Mouse (Mus musculus): ENCODE data around the gene Tenm4. TPM values are rescaled to one million over a fixed set of nuclear protein-coding genes. Genes with fewer than 3 reads are reported as not detected.

The Tenm4 gene
- polyA plus RNA-seq, 2 experiments, result 12.7 to 37.4 TPM

DNA sequence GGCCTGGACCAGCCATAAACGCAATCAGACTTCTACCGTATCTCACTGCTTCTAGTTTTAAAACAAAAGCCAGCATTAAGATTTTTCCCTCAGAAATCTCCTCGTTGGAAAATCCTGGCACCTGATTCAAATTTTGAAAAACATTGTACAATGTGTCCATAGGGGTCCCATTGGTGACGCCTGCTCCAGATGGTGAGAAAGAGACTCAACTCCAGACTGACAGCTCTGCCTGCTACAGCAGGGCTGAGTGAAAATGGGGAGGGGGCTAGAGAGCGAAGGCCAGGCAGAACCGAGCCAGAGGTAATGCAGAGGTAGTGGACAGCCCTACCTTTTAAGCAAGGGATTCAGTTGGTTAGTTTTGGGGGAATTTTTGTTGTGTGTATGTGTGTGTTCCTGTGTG, 589.2 kb downstream of the Tenm4 start:
- Histone ChIP-seq H3K9me3 (ENCODE audit: control insufficient read depth, low read length) (no peaks in the 10 kb centered on the region), H3K36me3 (ENCODE audit: control insufficient read depth, insufficient read depth, low read length) (no peaks in the 10 kb centered on the region), H3K4me1 (ENCODE audit: control insufficient read depth, insufficient read depth, low read length) (peaks cover 34% of the 10 kb centered on the region), H3K27ac (replicated peaks; ENCODE audit: low read depth, low read length) (no peak overlapping the region), H3K9ac (ENCODE audit: low read depth, low read length, severe bottlenecking) (no peak overlapping the region), H3K27me3 (ENCODE audit: control insufficient read depth, insufficient read depth, low read length) (no peaks in the 10 kb centered on the region), H3K4me2 (replicated peaks; ENCODE audit: low read depth, low read length, severe bottlenecking) (no peak overlapping the region), H3K4me3 (replicated peaks; ENCODE audit: low read length) (no peak overlapping the region)
- no peak for TF ChIP-seq POLR2A (IDR thresholded peaks at IDR 0.05; ENCODE audit: borderline replicate concordance, extremely low read depth, insufficient read depth, insufficient read length)
- no peak for DNase-seq (ENCODE audit: low spot score)
- 67% methylated on average over 6 of the region's 6 CpGs for WGBS
- no peak for ATAC-seq (ENCODE audit: low FRiP score, low read depth)

DNA sequence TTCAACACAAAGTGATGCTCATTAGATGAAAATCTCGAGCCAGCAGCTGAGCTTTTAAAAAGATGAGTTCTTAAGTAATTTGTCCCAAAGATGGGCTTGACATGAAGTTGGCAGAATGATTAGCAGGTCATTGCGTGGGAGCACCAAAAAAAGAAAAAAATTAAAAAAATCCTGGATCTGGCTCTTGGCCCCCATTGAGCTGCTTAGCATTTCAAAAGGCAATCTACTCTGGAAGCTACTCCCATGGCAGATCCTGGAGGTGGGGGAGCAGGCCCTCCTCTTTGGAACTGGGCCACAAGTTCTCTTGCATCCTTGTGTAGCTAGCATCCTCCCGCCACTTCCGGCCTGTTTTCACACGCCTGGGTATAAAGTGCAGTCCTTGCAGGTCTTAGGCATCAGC, 590.1 kb downstream of the Tenm4 start:
- Histone ChIP-seq H3K27me3 (ENCODE audit: control insufficient read depth, insufficient read depth, low read length) (no peaks in the 10 kb centered on the region), H3K4me2 (replicated peaks; ENCODE audit: low read depth, low read length, severe bottlenecking) (no peak overlapping the region), H3K9me3 (ENCODE audit: control insufficient read depth, low read length) (no peaks in the 10 kb centered on the region), H3K4me3 (replicated peaks; ENCODE audit: low read length) (no peak overlapping the region), H3K9ac (ENCODE audit: low read depth, low read length, severe bottlenecking) (no peak overlapping the region), H3K4me1 (ENCODE audit: control insufficient read depth, insufficient read depth, low read length) (peaks cover 33% of the 10 kb centered on the region), H3K36me3 (ENCODE audit: control insufficient read depth, insufficient read depth, low read length) (no peaks in the 10 kb centered on the region), H3K27ac (replicated peaks; ENCODE audit: low read depth, low read length) (no peak overlapping the region)
- TF ChIP-seq POLR2A (IDR thresholded peaks at IDR 0.05; ENCODE audit: borderline replicate concordance, extremely low read depth, insufficient read depth, insufficient read length), result no peak
- no peak for ATAC-seq (ENCODE audit: low FRiP score, low read depth)
- 79% methylated on average over 5 of the region's 5 CpGs for WGBS
- DNase-seq (ENCODE audit: low spot score), result no peak

DNA sequence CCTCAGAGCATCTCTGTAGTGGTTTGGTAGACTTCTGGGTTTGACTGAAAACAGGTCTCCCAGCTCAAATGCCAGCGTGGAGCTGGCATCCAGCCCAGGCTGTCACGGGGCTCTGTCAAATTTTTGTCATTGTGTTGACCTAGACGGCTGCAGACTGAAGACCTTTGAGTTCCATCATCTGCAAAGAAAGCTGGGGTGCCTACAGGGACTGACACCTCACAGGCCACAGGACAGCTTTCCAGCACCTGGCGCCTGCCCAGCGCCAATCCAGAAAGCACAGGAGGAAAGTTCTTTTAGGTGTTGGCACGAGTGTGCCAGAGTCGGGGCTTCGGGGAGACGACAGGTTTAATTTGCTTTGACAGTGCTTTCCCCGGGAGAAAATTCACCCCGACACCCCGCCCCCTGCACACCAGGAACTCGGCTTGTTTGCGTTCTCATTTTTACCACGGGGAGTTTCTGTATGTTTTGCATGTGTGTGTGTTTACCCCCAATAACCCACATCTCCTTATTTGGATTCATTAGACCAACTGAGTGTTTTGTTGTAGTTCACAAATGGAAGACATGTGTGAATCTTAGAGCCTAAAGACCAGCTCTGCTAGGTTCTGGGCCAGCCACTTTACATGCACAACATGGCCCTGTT, 594.4 kb downstream of the Tenm4 start:
- H3K36me3 ChIP-seq (ENCODE audit: control insufficient read depth, insufficient read depth, low read length), result no peaks in the 10 kb centered on the region
- WGBS, result 36% methylated on average over 15 of the region's 15 CpGs
- DNase-seq (ENCODE audit: low spot score) (no peak), ATAC-seq (ENCODE audit: low FRiP score, low read depth) (0 out of 2 replicates have a peak, but pooled peaks have one; percentile 21)
- H3K27me3 ChIP-seq (ENCODE audit: control insufficient read depth, insufficient read depth, low read length), result no peaks in the 10 kb centered on the region
- 0 out of 2 replicates have a peak overlapping the region, but pooled peaks have one; percentile 10 for H3K4me2 ChIP-seq (replicated peaks; ENCODE audit: low read depth, low read length, severe bottlenecking)
- H3K27ac ChIP-seq (replicated peaks; ENCODE audit: low read depth, low read length), result no peak overlapping the region
- peaks cover 5% of the 10 kb centered on the region; the same call in 1 of the 2 replicates for H3K9me3 ChIP-seq (ENCODE audit: control insufficient read depth, low read length)
- peaks cover 16% of the 10 kb centered on the region for H3K4me1 ChIP-seq (ENCODE audit: control insufficient read depth, insufficient read depth, low read length)
- no peak overlapping the region for H3K4me3 ChIP-seq (replicated peaks; ENCODE audit: low read length)
- H3K9ac ChIP-seq (ENCODE audit: low read depth, low read length, severe bottlenecking), result no peak overlapping the region
- no peak for TF ChIP-seq POLR2A (IDR thresholded peaks at IDR 0.05; ENCODE audit: borderline replicate concordance, extremely low read depth, insufficient read depth, insufficient read length)

DNA sequence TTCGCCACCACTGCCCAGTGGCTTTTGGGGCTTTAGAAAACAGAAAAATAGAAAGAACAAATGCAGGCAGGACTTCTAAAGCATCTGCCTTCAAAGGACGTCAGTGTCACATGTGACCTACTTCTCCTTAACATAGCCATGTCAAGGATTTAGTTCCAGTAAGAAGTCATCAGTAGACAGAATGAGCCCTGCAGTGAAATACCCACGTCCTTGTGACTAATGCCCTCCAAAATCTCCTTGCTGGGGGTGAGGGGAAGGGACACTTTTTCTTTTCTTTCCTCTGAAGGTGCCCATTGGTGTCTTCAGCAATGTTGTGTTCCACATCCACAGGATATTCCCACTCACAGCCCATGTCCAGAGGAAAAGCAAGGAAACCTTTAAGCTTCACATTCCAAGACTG, 596.0 kb downstream of the Tenm4 start:
- H3K4me2 ChIP-seq (replicated peaks; ENCODE audit: low read depth, low read length, severe bottlenecking), result no peak overlapping the region
- H3K27me3 ChIP-seq (ENCODE audit: control insufficient read depth, insufficient read depth, low read length), result no peaks in the 10 kb centered on the region
- ATAC-seq (ENCODE audit: low FRiP score, low read depth) (no peak), DNase-seq (ENCODE audit: low spot score) (no peak)
- WGBS, result 84% methylated on average over 3 of the region's 3 CpGs
- no peaks in the 10 kb centered on the region for H3K36me3 ChIP-seq (ENCODE audit: control insufficient read depth, insufficient read depth, low read length)
- H3K9ac ChIP-seq (ENCODE audit: low read depth, low read length, severe bottlenecking), result no peak overlapping the region
- H3K27ac ChIP-seq (replicated peaks; ENCODE audit: low read depth, low read length), result no peak overlapping the region
- peaks cover 16% of the 10 kb centered on the region for H3K4me1 ChIP-seq (ENCODE audit: control insufficient read depth, insufficient read depth, low read length)
- TF ChIP-seq POLR2A (IDR thresholded peaks at IDR 0.05; ENCODE audit: borderline replicate concordance, extremely low read depth, insufficient read depth, insufficient read length), result no peak
- no peak overlapping the region for H3K4me3 ChIP-seq (replicated peaks; ENCODE audit: low read length)
- H3K9me3 ChIP-seq (ENCODE audit: control insufficient read depth, low read length), result peaks cover 5% of the 10 kb centered on the region; the same call in 1 of the 2 replicates

DNA sequence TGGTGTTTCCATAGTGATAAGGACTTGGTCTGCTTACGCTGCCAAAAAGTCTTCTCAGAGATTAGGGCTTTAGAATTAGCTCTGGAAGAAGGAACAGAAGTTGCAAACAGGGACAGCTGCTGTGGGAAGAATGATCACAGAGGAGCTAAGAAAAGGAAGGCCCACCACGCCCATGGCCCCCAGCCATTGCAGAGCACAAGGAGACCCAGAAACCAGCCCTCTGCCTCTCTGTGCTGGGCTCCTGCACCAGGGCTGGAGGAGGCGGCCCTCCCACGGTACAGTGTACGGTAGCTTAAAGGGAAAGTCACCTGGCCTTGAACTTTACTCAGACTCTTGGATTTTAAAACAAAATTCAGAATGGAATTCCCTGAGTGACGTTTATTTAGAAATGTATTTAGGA, 597.7 kb downstream of the Tenm4 start:
- H3K9ac ChIP-seq (ENCODE audit: low read depth, low read length, severe bottlenecking), result no peak overlapping the region
- WGBS, result 82% methylated on average over 6 of the region's 6 CpGs
- H3K4me1 ChIP-seq (ENCODE audit: control insufficient read depth, insufficient read depth, low read length), result peaks cover 22% of the 10 kb centered on the region
- no peaks in the 10 kb centered on the region for H3K36me3 ChIP-seq (ENCODE audit: control insufficient read depth, insufficient read depth, low read length)
- H3K27ac ChIP-seq (replicated peaks; ENCODE audit: low read depth, low read length), result no peak overlapping the region
- no peak for TF ChIP-seq POLR2A (IDR thresholded peaks at IDR 0.05; ENCODE audit: borderline replicate concordance, extremely low read depth, insufficient read depth, insufficient read length)
- H3K4me3 ChIP-seq (replicated peaks; ENCODE audit: low read length), result no peak overlapping the region
- no peak for ATAC-seq (ENCODE audit: low FRiP score, low read depth)
- peaks cover 5% of the 10 kb centered on the region; the same call in 1 of the 2 replicates for H3K9me3 ChIP-seq (ENCODE audit: control insufficient read depth, low read length)
- DNase-seq (ENCODE audit: low spot score), result no peak
- H3K4me2 ChIP-seq (replicated peaks; ENCODE audit: low read depth, low read length, severe bottlenecking), result no peak overlapping the region
- H3K27me3 ChIP-seq (ENCODE audit: control insufficient read depth, insufficient read depth, low read length), result no peaks in the 10 kb centered on the region

Measured in limb, embryonic 14.5 days (tissue).